Mouse (Mus musculus) erythroblast, embryonic 14.5 days (primary cell): ENCODE results near the gene Samd13.

ENCODE experiments used
- GATA1 ChIP-seq: IDR thresholded peaks from 2 replicates; pipeline ENCODE4 v1.6.1; 2012; ENCODE audit warnings: low read length, inconsistent platforms, mixed read lengths
- TAL1 ChIP-seq: IDR thresholded peaks from 3 replicates; pipeline ENCODE4 v1.6.1; 2012; ENCODE audit warnings: low read length, inconsistent platforms, mixed read lengths

DNA sequence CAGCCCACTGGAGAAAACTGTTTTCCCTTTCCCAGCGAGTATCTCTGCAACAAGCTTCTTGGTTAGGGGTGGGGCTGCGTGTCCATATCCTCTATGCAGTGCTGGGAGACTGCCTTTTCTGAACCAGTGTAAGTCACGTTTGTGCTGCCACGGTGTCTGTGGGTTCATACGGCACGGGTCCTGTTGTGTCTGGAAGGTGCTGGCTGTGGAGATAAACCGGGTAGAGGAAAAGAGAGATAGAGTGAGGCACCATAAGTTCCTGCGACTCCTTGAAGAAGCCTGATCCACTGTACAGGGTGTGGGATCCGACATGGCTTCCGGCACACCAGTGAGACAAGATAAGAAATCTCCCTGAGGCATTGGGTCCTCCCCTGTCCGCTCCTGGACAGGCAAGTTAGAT is 14.7 kb upstream of the Samd13 start:
- TF ChIP-seq GATA1 (no peak), TAL1 (no peak)
